Mouse (Mus musculus): ENCODE measurements around the gene Tmem86b.

Tmem86b gene

DNA sequence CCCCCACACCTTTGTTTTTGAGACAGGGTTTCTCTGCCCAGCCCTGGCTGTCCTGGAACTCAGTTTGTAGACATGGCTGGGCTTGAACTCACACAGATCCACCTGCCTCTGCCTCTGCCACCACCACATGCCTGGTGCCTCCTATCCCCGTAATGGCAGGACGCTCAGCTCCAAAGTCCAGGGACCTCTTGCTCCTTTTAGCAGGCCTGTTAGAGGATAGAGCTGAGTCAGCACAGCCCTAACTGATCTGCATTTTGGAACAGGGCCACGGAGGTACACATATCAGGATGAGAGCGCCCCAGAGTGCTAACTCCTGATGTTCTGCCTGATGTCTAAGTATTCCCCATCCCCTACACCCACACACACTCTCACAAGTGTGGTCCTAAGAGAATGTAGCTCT lies at the start of gene Tmem86b:
TSS of gene Tmem86b (minus strand) at position 392 of the 400 bp plus-strand sequence.
- DNase-seq, result no peak

GRCm38 (mm10) chr7:4675200-4675599 lies 44.0 kb upstream of the Tmem86b start:
- no peak for DNase-seq

DNA sequence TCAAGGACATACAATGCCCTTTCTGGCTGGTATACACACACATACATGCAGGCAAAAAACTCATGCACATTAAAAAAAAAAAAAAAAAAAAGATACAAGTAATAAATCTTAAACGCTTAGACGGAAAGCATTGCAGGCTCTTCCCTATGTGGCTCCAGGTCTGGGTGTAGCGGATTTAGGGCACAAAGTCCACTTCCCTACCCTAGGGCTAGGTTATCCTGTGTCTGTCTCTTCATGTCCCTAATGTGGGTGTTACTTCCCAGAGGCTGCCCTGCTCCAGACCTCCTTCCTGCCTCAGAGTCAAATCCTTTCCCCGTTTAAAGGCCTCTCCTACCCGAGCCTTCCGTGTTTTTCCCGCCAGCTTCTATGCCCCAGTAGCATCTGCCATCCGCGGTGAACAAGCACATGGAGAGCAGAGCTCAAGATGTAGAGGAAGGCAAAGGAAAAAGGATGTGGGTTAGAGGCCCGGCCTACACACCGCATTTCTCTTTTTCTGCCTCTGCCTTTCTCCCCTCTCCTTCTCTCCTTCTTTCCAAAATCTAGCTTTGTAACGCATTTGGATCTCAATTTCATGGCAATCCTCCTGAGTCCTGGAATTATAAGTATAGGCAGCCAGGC lies 43.0 kb upstream of the Tmem86b start:
- no peak for DNase-seq

DNA sequence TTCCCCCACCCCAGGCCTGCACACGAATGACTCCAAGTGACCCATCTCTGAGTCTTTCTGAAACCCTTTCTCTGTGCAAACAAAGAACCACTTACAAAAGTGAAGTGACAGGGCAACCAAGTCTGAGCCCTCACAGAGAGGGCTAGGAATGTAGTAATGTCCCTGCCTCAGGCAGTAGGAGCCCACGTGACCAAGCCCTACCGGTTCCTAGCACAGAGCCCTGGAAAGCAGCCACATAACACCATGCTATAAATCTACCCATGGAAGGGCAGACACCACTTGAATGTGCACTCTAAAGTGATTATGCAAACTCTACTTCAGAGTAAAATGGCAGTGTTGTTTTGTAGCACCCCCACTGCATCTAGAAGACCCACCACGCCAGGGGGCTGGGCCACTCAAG lies 40.7 kb upstream of the Tmem86b start:
- no peak for DNase-seq

DNA sequence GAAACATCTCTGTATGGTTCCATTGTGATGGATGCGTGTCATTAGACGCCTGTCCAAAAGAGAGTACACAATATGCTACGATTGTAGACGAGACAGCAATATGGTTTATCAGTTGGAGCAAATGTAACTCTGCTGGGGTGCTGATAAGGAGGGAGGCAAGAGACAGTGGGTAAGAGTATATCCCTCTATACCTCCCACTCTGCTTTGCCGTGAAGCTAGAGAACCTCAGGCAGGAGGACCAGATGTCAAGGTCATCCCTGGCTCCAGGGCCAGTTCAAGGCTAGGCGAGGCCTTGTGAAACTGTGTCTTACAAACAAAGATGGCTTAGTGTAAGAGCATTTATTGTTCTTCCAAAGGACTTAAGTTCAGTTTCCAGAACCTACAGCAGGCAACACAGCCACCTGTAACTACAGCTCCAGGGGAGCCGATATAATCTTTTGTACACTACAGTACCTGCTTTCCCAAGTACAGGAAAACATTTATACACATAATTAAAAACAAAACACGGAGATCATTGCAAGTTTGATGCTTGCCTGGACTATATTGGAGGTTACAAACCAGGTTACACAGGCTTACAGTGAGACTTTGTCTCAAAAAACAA lies 39.5 kb upstream of the Tmem86b start:
- DNase-seq, result no peak

- DNase-seq, result no peak
Measured at GRCm38 (mm10) chr7:4669156-4669555, 37.9 kb upstream of the Tmem86b start.

GRCm38 (mm10) chr7:4668506-4668905 lies 37.3 kb upstream of the Tmem86b start:
- no peak for DNase-seq

GRCm38 (mm10) chr7:4666871-4667270 lies 35.6 kb upstream of the Tmem86b start:
- no peak for DNase-seq

DNA sequence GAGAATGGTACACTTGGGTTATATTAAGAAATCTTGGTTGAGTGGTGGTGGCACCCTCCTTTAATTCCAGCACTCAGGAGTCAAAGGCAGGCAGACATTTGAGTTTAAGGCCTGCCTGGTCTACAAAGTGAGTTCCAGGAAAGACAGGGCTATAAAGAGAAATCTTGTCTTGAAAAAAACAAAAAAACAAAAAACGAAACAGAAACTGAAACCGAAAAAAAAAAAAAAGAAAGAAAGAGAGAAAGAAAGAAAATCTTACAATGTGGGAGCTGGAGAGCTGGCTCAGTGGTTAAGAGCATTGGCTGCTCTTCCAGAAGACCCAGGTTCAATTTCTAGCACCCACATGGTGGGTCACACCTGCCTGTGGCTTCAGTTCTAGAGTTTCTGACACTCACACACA lies 32.5 kb upstream of the Tmem86b start:
- DNase-seq, result no peak

DNA sequence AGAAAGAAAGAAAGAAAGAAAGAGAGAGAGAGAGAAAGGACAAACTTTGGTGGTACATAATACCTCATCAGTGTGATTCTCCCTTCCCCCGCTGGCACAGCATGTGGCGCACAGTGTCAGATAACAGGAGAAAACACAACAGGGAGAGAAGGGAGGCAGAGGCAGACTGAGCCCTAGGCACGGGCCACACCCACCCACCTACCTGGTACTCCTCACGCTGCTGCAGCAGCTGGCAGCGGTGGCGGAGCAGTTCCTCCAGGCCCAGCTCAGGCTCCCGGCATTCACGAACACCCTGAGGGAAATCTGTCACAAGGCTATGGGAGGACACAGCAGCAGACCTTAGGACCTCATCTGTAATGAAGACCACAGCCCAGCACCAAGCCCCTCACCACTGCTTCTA lies 32.0 kb upstream of the Tmem86b start:
- no peak for DNase-seq

DNA sequence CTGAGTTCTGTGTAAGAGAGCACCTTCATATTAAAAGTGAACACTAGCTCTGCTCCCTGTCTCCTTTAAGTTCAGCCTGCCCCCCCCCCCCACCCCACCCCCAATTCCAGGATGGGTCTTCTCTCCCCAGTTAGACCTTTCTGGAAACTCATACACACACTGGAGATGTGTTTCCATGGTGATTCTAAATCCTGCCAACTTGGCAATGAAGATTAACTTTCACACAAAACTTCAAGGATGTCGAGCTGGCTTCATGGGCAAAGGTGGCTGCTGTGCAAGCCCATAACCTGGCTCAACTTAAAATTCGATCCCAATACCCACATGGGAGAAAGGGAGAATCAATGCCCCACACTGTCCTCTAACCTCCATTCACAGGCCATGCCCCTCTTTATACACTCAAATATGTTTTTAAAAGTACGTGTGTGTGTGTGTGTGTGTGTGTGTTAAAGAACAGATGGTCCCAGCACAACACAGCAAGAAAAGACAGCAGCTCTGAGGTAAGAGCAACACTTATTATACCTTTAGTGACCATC lies 28.8 kb upstream of the Tmem86b start:
- DNase-seq, result peak; percentile 55

GRCm38 (mm10) chr7:4658912-4659551 lies 27.8 kb upstream of the Tmem86b start, which contains the start of gene Ppp6r1:
Gene Ppp6r1 (minus strand): TSS chr7:4659019.
- peak; percentile 97 for DNase-seq

- DNase-seq, result peak; percentile 62
Measured at GRCm38 (mm10) chr7:4658128-4658907, 27.1 kb upstream of the Tmem86b start.

GRCm38 (mm10) chr7:4657521-4658127 lies 26.4 kb upstream of the Tmem86b start:
- peak; percentile 38 for DNase-seq

- no peak for DNase-seq
Measured at GRCm38 (mm10) chr7:4656818-4657217, 25.6 kb upstream of the Tmem86b start.

DNA sequence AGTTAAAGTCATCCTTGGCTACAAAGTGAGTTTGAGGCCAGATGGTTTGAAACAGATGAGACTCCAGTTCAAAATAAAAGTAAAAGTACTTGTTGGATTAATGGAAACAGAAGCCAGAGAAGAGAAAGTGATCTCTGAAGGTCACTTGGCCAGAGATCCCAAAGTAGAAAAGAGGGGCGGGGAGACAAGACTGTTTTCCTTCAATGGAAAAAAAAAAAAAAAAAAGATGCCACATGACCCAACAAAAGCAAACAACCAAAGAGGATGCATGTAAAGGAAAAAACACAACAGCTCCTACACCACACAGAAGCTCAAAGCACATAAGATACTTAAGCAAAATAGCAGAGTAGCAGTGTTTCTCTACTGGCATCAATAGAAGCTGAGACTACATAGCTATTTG lies 24.7 kb upstream of the Tmem86b start:
- DNase-seq, result no peak

DNA sequence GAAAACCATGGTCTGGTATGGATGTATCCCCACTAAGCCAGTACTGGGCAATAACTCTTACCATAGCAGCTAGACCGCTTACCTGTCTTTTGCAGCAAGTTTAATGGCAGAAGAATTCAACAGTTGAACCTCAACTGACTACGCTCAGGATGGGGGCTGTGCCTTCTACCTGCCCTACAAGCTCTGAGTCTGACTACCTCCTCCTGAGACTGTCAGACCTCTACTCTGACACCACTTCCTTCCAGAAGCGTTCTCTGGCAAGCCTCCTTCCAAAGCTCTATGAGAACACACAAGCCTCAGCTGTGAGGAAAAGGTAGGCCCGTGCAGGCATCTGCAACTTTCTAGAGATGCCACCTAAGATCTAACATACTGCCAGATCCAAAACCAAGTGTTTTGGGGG lies 24.2 kb upstream of the Tmem86b start:
- no peak for DNase-seq

GRCm38 (mm10) chr7:4654221-4654620 lies 23.0 kb upstream of the Tmem86b start:
- no peak for DNase-seq

GRCm38 (mm10) chr7:4653780-4654179 lies 22.6 kb upstream of the Tmem86b start:
- DNase-seq, result no peak

- DNase-seq, result no peak
Measured at GRCm38 (mm10) chr7:4653351-4653750, 22.1 kb upstream of the Tmem86b start.

- no peak for DNase-seq
Measured at GRCm38 (mm10) chr7:4652726-4653125, 21.5 kb upstream of the Tmem86b start.

GRCm38 (mm10) chr7:4651581-4651980 lies 20.4 kb upstream of the Tmem86b start:
- DNase-seq, result no peak

DNA sequence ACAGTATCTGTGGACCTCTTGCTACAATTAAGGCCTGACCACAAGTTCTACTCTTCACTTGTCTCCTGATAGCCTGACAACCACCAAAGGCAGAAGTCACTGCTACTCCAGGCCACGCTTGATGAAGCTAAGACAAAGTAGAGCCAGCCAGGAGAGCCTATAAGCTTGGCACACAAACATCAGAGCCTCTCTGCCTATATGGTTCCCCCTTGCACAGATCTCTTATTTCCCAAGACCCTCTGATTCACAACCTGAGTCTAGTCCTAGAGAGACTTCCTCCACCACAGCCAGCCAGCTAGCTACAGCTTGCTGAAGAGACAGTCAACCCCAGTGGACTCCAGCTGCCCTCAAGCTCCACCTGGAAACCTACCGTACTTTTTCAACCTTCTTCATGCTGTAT lies 16.8 kb upstream of the Tmem86b start:
- no peak for DNase-seq

Data from cerebellum, adult 9-10 months (tissue).